Mouse (Mus musculus) bone marrow, adult 2 months (tissue): ENCODE data around the gene Pacrg.

Source experiments
- CTCF ChIP-seq: fragments of 200-500 bp; IDR thresholded peaks from 2 replicates; pipeline ENCODE4 v1.5.1; 2011; ENCODE audit warnings: low read length, control low read depth; ENCODE audit not compliant: control insufficient read depth, insufficient read depth
- POLR2A ChIP-seq: fragments of 200-500 bp; IDR thresholded peaks from 2 replicates; pipeline ENCODE4 v1.6.1; 2011; ENCODE audit warnings: low read depth, mild to moderate bottlenecking, control low read depth, low read length, borderline replicate concordance; ENCODE audit not compliant: control insufficient read depth

GRCm38 (mm10) chr17:10476807-10477206, 363.3 kb downstream of the Pacrg start:
- TF ChIP-seq CTCF (no peak), POLR2A (no peak)
